ENCODE assay signal across 10 mouse cellular contexts in genomic region chr14:93826042-93826462, GRCm38 (mm10).
DNase-seq lines count a peak whose midpoint lies in the region; ATAC-seq and TF ChIP-seq lines count a peak whose summit lies in the region.
"Had no signal": no experiment of that assay in that cellular context is flagged by ENCODE, and none has a peak within 500 bp of the region (broad histone marks: within the 10 kb centered on the region; RNA-seq: fewer than 3 reads in every experiment).

No protein-coding gene starts in this region.

- H3K9me3 ChIP-seq in lung, embryonic 14.5 days (ENCODE audit: low read depth, low read length) = no peaks in the 10 kb centered on the region
- H3K9me3 ChIP-seq in hindbrain, embryonic 13.5 days = no peaks in the 10 kb centered on the region
- H3K9me3 ChIP-seq: limb, embryonic 15.5 days had no signal

- no peaks in the 10 kb centered on the region for H3K4me1 ChIP-seq in lung, embryonic 14.5 days (ENCODE audit: insufficient read depth)
- H3K4me1 ChIP-seq in hindbrain, embryonic 13.5 days (replicated peaks) = peaks cover 11% of the 10 kb centered on the region
- H3K4me1 ChIP-seq: limb, embryonic 15.5 days had no signal

- H3K27ac ChIP-seq in lung, embryonic 14.5 days (ENCODE audit: low read depth) = no peak overlapping the region
- H3K27ac ChIP-seq in hindbrain, embryonic 13.5 days = peak overlapping the region; percentile 61; the same call in 1 of the 2 replicates
- H3K27ac ChIP-seq: limb, embryonic 15.5 days had no signal

- H3K36me3 ChIP-seq in lung, embryonic 14.5 days (ENCODE audit: insufficient read depth) = no peaks in the 10 kb centered on the region
- no peaks in the 10 kb centered on the region for H3K36me3 ChIP-seq in hindbrain, embryonic 13.5 days
- H3K36me3 ChIP-seq: G1E; limb, embryonic 15.5 days had no signal

- H3K9ac ChIP-seq in lung, embryonic 14.5 days = no peak overlapping the region
- no peak overlapping the region for H3K9ac ChIP-seq in hindbrain, embryonic 13.5 days
- H3K9ac ChIP-seq: limb, embryonic 15.5 days had no signal

- no peak overlapping the region for H3K4me3 ChIP-seq in lung, embryonic 14.5 days (ENCODE audit: low read depth, low read length)
- no peak overlapping the region for H3K4me3 ChIP-seq in hindbrain, embryonic 13.5 days
- H3K4me3 ChIP-seq: limb, embryonic 15.5 days had no signal

- ATAC-seq in lung, embryonic 14.5 days (ENCODE audit: insufficient read depth) = no peak
- peak; percentile 43; the same call in 1 of the 2 replicates for ATAC-seq in hindbrain, embryonic 13.5 days (ENCODE audit: low FRiP score)

- peak; percentile 15 for DNase-seq in lung, embryonic 14.5 days
- DNase-seq in lung, postnatal 36 days = no peak
- peak; percentile 67 for DNase-seq in cerebellum, adult 9-10 months
- DNase-seq in retina, embryonic 14.5 days (ENCODE audit: low spot score) = peak; percentile 75
- DNase-seq in left cerebral cortex, adult 8-10 months (ENCODE audit: low spot score in 2 of 2) = no peak
- no peak for DNase-seq in thymus, postnatal 36 days
- DNase-seq: adrenal gland, postnatal 14 days had no signal

- H3K4me2 ChIP-seq in lung, embryonic 14.5 days = no peak overlapping the region
- no peak overlapping the region for H3K4me2 ChIP-seq in hindbrain, embryonic 13.5 days
- H3K4me2 ChIP-seq: limb, embryonic 15.5 days had no signal

- 47% methylated on average over 6 of the region's 6 CpGs for WGBS in lung, embryonic 14.5 days
- 33% methylated on average over 6 of the region's 6 CpGs for WGBS in hindbrain, embryonic 13.5 days

- no peak for TF ChIP-seq CTCF in lung, embryonic 14.5 days (IDR thresholded peaks at IDR 0.05; ENCODE audit: low read depth)

- H3K27me3 ChIP-seq in lung, embryonic 14.5 days (ENCODE audit: insufficient read depth, low read length) = no peaks in the 10 kb centered on the region
- H3K27me3 ChIP-seq in hindbrain, embryonic 13.5 days = no peaks in the 10 kb centered on the region
- H3K27me3 ChIP-seq: limb, embryonic 15.5 days had no signal

Comparison
In these comparisons a context has a peak if more than half of its experiments do, and no peak if none do; other contexts are left out.
1. DNase-seq: peak in lung, embryonic 14.5 days (single experiment), cerebellum, adult 9-10 months (single experiment) and retina, embryonic 14.5 days (single experiment); none in lung, postnatal 36 days (single experiment), left cerebral cortex, adult 8-10 months (0 of 2) and thymus, postnatal 36 days (0 of 2).